Comparison of ENCODE assay signal across 22 mouse cellular contexts in the genomic region with DNA sequence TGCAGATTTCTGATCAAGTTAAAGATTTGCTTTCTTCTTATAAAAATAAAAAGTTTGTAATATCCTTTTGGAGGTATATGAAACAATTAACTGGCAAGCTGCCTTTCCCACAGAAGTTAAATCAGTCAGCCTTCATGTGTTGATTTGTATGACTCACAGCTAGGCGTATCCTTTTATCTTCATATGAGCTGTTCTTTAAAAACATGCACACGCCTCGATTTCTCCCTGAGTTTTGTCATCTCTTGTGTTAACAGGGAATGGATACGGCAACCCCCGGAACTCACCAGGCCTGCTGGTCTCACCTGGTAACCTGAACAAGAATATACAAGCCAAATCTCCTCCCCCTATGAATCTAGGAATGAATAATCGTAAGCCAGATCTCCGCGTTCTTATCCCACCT.
DNase-seq lines count a peak whose midpoint lies in the region; ATAC-seq lines count a peak whose summit lies in the region.
"Had no signal": no experiment of that assay in that cellular context is flagged by ENCODE, and none has a peak within 500 bp of the region (broad histone marks: within the 10 kb centered on the region; RNA-seq: fewer than 3 reads in every experiment).

No protein-coding gene starts in this region.

- no peak overlapping the region for H3K4me2 ChIP-seq in stomach, embryonic 15.5 days
- H3K4me2 ChIP-seq in hindbrain, embryonic 14.5 days (replicated peaks) = no peak overlapping the region
- H3K4me2 ChIP-seq: embryonic facial prominence, embryonic 12.5 days; hindbrain, embryonic 15.5 days; limb, embryonic 13.5 days; liver, embryonic 12.5 days; midbrain, embryonic 12.5 days had no signal

- no peaks in the 10 kb centered on the region for H3K36me3 ChIP-seq in stomach, embryonic 15.5 days
- no peaks in the 10 kb centered on the region for H3K36me3 ChIP-seq in hindbrain, embryonic 14.5 days (replicated peaks; ENCODE audit: control insufficient read depth, insufficient read depth)
- H3K36me3 ChIP-seq: embryonic facial prominence, embryonic 12.5 days; hindbrain, embryonic 15.5 days; limb, embryonic 13.5 days; liver, embryonic 12.5 days; midbrain, embryonic 12.5 days had no signal

- H3K27me3 ChIP-seq in stomach, embryonic 15.5 days (replicated peaks) = no peaks in the 10 kb centered on the region
- H3K27me3 ChIP-seq in hindbrain, embryonic 14.5 days (ENCODE audit: control insufficient read depth, insufficient read depth, low read length) = no peaks in the 10 kb centered on the region
- H3K27me3 ChIP-seq: embryonic facial prominence, embryonic 12.5 days; hindbrain, embryonic 15.5 days; limb, embryonic 13.5 days; liver, embryonic 12.5 days had no signal

- WGBS in stomach, embryonic 15.5 days = 72% methylated on average over 8 of the region's 8 CpGs
- 94% methylated on average over 8 of the region's 8 CpGs for WGBS in hindbrain, embryonic 14.5 days

- H3K9me3 ChIP-seq in stomach, embryonic 15.5 days = no peaks in the 10 kb centered on the region
- no peaks in the 10 kb centered on the region for H3K9me3 ChIP-seq in hindbrain, embryonic 14.5 days (ENCODE audit: control insufficient read depth, low read length)
- H3K9me3 ChIP-seq: embryonic facial prominence, embryonic 12.5 days; hindbrain, embryonic 15.5 days; limb, embryonic 13.5 days; liver, embryonic 12.5 days; midbrain, embryonic 12.5 days had no signal

- no peak overlapping the region for H3K4me3 ChIP-seq in stomach, embryonic 15.5 days (replicated peaks)
- H3K4me3 ChIP-seq in hindbrain, embryonic 14.5 days (replicated peaks; ENCODE audit: low read length) = no peak overlapping the region
- H3K4me3 ChIP-seq: embryonic facial prominence, embryonic 12.5 days; erythroblast, embryonic 14.5 days; hindbrain, embryonic 15.5 days; limb, embryonic 13.5 days; liver, embryonic 12.5 days; midbrain, embryonic 12.5 days had no signal

- ATAC-seq in stomach, embryonic 15.5 days (ENCODE audit: insufficient read depth, low FRiP score, low read depth) = peak; percentile 43; the same call in 1 of the 2 replicates
- ATAC-seq in hindbrain, embryonic 14.5 days (ENCODE audit: low FRiP score) = no peak
- ATAC-seq: forebrain, embryonic 14.5 days had no signal

- H3K4me1 ChIP-seq in stomach, embryonic 15.5 days = no peaks in the 10 kb centered on the region
- peaks cover 12% of the 10 kb centered on the region for H3K4me1 ChIP-seq in hindbrain, embryonic 14.5 days (replicated peaks; ENCODE audit: control insufficient read depth, insufficient read depth, low read length)
- H3K4me1 ChIP-seq: embryonic facial prominence, embryonic 12.5 days had no signal

- H3K9ac ChIP-seq in stomach, embryonic 15.5 days = no peak overlapping the region
- H3K9ac ChIP-seq in hindbrain, embryonic 14.5 days = no peak overlapping the region
- H3K9ac ChIP-seq: embryonic facial prominence, embryonic 12.5 days; hindbrain, embryonic 15.5 days; limb, embryonic 13.5 days; liver, embryonic 12.5 days; midbrain, embryonic 12.5 days had no signal

- peak; percentile 17 for DNase-seq in heart, adult 9 months (ENCODE audit: low spot score in 2 of 2)
- DNase-seq in heart, adult 18-20 months = no peak
- DNase-seq in 3134 (ENCODE audit: extremely low read depth, insufficient read length, low spot score) (peak; percentile 19), 416B (ENCODE audit: low read depth) (peak; percentile 56)
- DNase-seq in hindbrain, embryonic 14.5 days (ENCODE audit: low spot score) = no peak
- DNase-seq in cerebellum, adult 11 months = no peak
- DNase-seq: adrenal gland, postnatal 25 days; cerebellum, postnatal 14 days; heart, postnatal 4 days; kidney, adult 8-10 months; kidney, postnatal 10 days; layer of hippocampus, postnatal 36 days; lung, adult 18-20 months; lung, postnatal 14 days had no signal

- no peak overlapping the region for H3K27ac ChIP-seq in stomach, embryonic 15.5 days
- H3K27ac ChIP-seq in hindbrain, embryonic 14.5 days = no peak overlapping the region
- H3K27ac ChIP-seq: embryonic facial prominence, embryonic 12.5 days; hindbrain, embryonic 15.5 days; limb, embryonic 13.5 days; liver, embryonic 12.5 days; midbrain, embryonic 12.5 days had no signal

Comparison
In these comparisons a context has a peak if more than half of its experiments do, and no peak if none do; other contexts are left out.
1. DNase-seq: peak in heart, adult 9 months (2 of 2), 3134 (single experiment) and 416B (single experiment); none in heart, adult 18-20 months (0 of 2), hindbrain, embryonic 14.5 days (single experiment) and cerebellum, adult 11 months (single experiment).